Mouse (Mus musculus) ES-Bruce4 (cell line): ENCODE results near the gene Cyfip1.

ENCODE experiments used
- CTCF ChIP-seq: IDR thresholded peaks from one replicate; pipeline ENCODE4 v1.8.1; 2011; ENCODE audit warnings: low read depth, low read length
- EP300 ChIP-seq: IDR thresholded peaks from 2 replicates; pipeline ENCODE4 v1.6.1; 2011; ENCODE audit warnings: low read depth, low read length; ENCODE audit not compliant: insufficient read depth
- POLR2A ChIP-seq: IDR thresholded peaks from one replicate; pipeline ENCODE4 v1.8.1; 2011; ENCODE audit warnings: low read length; ENCODE audit not compliant: insufficient read depth

DNA sequence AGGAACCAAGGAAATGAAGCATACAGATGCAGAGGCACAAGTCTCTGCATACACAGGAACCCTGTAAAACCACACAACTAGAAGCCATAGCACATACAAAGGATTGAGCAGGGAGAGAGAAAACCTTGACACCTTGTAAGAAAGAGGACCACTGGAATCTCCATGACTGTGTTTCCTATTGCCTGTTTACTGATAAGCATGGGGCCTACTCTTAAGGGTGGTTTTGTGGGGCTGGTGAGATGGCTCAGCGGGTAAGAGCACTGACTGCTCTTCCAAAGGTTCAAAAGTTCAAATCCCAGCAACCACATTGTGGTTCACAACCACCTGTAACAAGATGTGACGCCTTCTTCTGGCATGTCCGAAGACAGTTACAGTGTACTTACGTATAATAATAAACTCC, 85.7 kb downstream of the Cyfip1 start:
- TF ChIP-seq POLR2A (no peak), CTCF (no peak), EP300 (no peak)
